Mouse (Mus musculus): ENCODE results near the gene Khsrp. TPM values are rescaled to one million over a fixed set of nuclear protein-coding genes. Genes with fewer than 3 reads are reported as not detected.

Gene Khsrp
- polyA plus RNA-seq, 1 experiment from 2014 or later = 30.5 TPM

- Histone ChIP-seq H3K4me2 (peak overlapping the region; percentile 57), H3K36me3 (replicated peaks) (peaks cover 33% of the 10 kb centered on the region), H3K4me1 (peaks cover 20% of the 10 kb centered on the region), H3K9me3 (no peaks in the 10 kb centered on the region), H3K9ac (no peak overlapping the region), H3K27me3 (replicated peaks) (no peaks in the 10 kb centered on the region), H3K27ac (no peak overlapping the region), H3K4me3 (peak overlapping the region; percentile 79; the same call in 1 of the 2 replicates)
- ATAC-seq (replicated peaks) = 0 out of 2 replicates have a peak, but pooled peaks have one; percentile 0
- 75% methylated on average over 2 of the region's 2 CpGs for WGBS
Measured at GRCm38 (mm10) chr17:56996506-56996905, 34.8 kb downstream of the Khsrp start.

GRCm38 (mm10) chr17:56995046-56995445 lies 36.3 kb downstream of the Khsrp start:
- Histone ChIP-seq H3K9me3 (no peaks in the 10 kb centered on the region), H3K36me3 (replicated peaks) (peaks cover 33% of the 10 kb centered on the region)

GRCm38 (mm10) chr17:56990966-56991365 lies 40.4 kb downstream of the Khsrp start:
- Histone ChIP-seq H3K9ac (peak overlapping the region; percentile 88), H3K4me1 (peaks cover 16% of the 10 kb centered on the region), H3K9me3 (no peaks in the 10 kb centered on the region), H3K36me3 (replicated peaks) (peaks cover 29% of the 10 kb centered on the region), H3K4me3 (peak overlapping the region; percentile 87), H3K27ac (no peak overlapping the region), H3K27me3 (replicated peaks) (no peaks in the 10 kb centered on the region), H3K4me2 (peak overlapping the region; percentile 66)
- 78% methylated on average over 2 of the region's 2 CpGs for WGBS
- ATAC-seq (replicated peaks) = no peak

More at GRCm38 (mm10) chr17:56995046-56995445, 36.3 kb downstream of the Khsrp start:
- Histone ChIP-seq H3K4me2 (no peak overlapping the region), H3K9ac (no peak overlapping the region), H3K27me3 (replicated peaks) (no peaks in the 10 kb centered on the region), H3K4me1 (peaks cover 27% of the 10 kb centered on the region), H3K27ac (no peak overlapping the region), H3K4me3 (no peak overlapping the region)
- ATAC-seq (replicated peaks) = no peak
- 93% methylated on average over 8 of the region's 8 CpGs for WGBS

- no peaks in the 10 kb centered on the region for H3K9me3 ChIP-seq
- H3K27ac ChIP-seq = peak within 1 kb of the TSS; percentile 90
- no peaks in the 10 kb centered on the region for H3K27me3 ChIP-seq (replicated peaks)
- ATAC-seq (replicated peaks) = peak; percentile 97
- peak within 1 kb of the TSS; percentile 87 for H3K4me3 ChIP-seq
- H3K4me1 ChIP-seq = peaks cover 16% of the 10 kb centered on the region
- 0% methylated on average over 52 of the region's 52 CpGs for WGBS
- H3K9ac ChIP-seq = peak within 1 kb of the TSS; percentile 88
- peaks cover 24% of the 10 kb centered on the region for H3K36me3 ChIP-seq (replicated peaks)
- peak within 1 kb of the TSS; percentile 66 for H3K4me2 ChIP-seq
Measured at GRCm38 (mm10) chr17:56990115-56990746, 41.1 kb downstream of the Khsrp start, which contains the start of gene Clpp. Gene Clpp, plus strand, starts transcription at chr17:56990305.

- H3K9ac ChIP-seq = peak overlapping the region; percentile 88
- H3K27me3 ChIP-seq (replicated peaks) = no peaks in the 10 kb centered on the region
- H3K9me3 ChIP-seq = no peaks in the 10 kb centered on the region
- peak overlapping the region; percentile 87 for H3K4me3 ChIP-seq
- H3K36me3 ChIP-seq (replicated peaks) = peaks cover 19% of the 10 kb centered on the region
- ATAC-seq (replicated peaks) = peak; percentile 95
- H3K27ac ChIP-seq = peak overlapping the region; percentile 90
- H3K4me2 ChIP-seq = peak overlapping the region; percentile 66
- peaks cover 16% of the 10 kb centered on the region for H3K4me1 ChIP-seq
- 2% methylated on average over 25 of the region's 25 CpGs for WGBS
Measured at GRCm38 (mm10) chr17:56989467-56990114, 41.7 kb downstream of the Khsrp start.

GRCm38 (mm10) chr17:56988921-56989430 lies 42.3 kb downstream of the Khsrp start:
- Histone ChIP-seq H3K4me1 (peaks cover 16% of the 10 kb centered on the region), H3K27me3 (replicated peaks) (no peaks in the 10 kb centered on the region), H3K4me3 (peak overlapping the region; percentile 87), H3K4me2 (peak overlapping the region; percentile 66), H3K27ac (peak overlapping the region; percentile 90), H3K9me3 (no peaks in the 10 kb centered on the region), H3K36me3 (replicated peaks) (peaks cover 13% of the 10 kb centered on the region), H3K9ac (peak overlapping the region; percentile 88; the same call in 1 of the 2 replicates)
- ATAC-seq (replicated peaks) = no peak
- WGBS = 74% methylated on average over 7 of the region's 7 CpGs

- ATAC-seq (replicated peaks) = no peak
- WGBS = 87% methylated on average over 7 of the region's 7 CpGs
Measured at GRCm38 (mm10) chr17:56988441-56988840, 42.9 kb downstream of the Khsrp start.

GRCm38 (mm10) chr17:56986105-56986805 lies 45.1 kb downstream of the Khsrp start:
- 81% methylated on average over 3 of the region's 3 CpGs for WGBS
- Histone ChIP-seq H3K4me1 (peaks cover 10% of the 10 kb centered on the region), H3K4me2 (no peak overlapping the region), H3K9me3 (no peaks in the 10 kb centered on the region), H3K36me3 (replicated peaks) (no peaks in the 10 kb centered on the region), H3K27ac (no peak overlapping the region), H3K9ac (no peak overlapping the region), H3K4me3 (no peak overlapping the region), H3K27me3 (replicated peaks) (no peaks in the 10 kb centered on the region)
- ATAC-seq (replicated peaks) = no peak

More at GRCm38 (mm10) chr17:56988441-56988840, 42.9 kb downstream of the Khsrp start:
- no peak overlapping the region for H3K4me2 ChIP-seq
- no peak overlapping the region for H3K27ac ChIP-seq
- no peaks in the 10 kb centered on the region for H3K9me3 ChIP-seq
- no peaks in the 10 kb centered on the region for H3K27me3 ChIP-seq (replicated peaks)
- no peak overlapping the region for H3K9ac ChIP-seq
- peaks cover 8% of the 10 kb centered on the region; the same call in 1 of the 2 replicates for H3K36me3 ChIP-seq (replicated peaks)
- peaks cover 16% of the 10 kb centered on the region for H3K4me1 ChIP-seq
- no peak overlapping the region for H3K4me3 ChIP-seq

- Histone ChIP-seq H3K9ac (no peak overlapping the region), H3K4me2 (no peak overlapping the region), H3K4me3 (no peak overlapping the region), H3K27me3 (replicated peaks) (no peaks in the 10 kb centered on the region), H3K4me1 (0 out of 2 replicates have a peak, but pooled peaks cover 4% of the 10 kb centered on the region), H3K36me3 (replicated peaks) (no peaks in the 10 kb centered on the region), H3K9me3 (no peaks in the 10 kb centered on the region), H3K27ac (no peak overlapping the region)
- ATAC-seq (replicated peaks) = no peak
- 81% methylated on average over 3 of the region's 3 CpGs for WGBS
Measured at GRCm38 (mm10) chr17:56985656-56986055, 45.7 kb downstream of the Khsrp start.

- H3K27ac ChIP-seq = no peak overlapping the region
- no peak overlapping the region for H3K9ac ChIP-seq
- H3K4me3 ChIP-seq = no peak overlapping the region
- H3K4me1 ChIP-seq = 0 out of 2 replicates have a peak, but pooled peaks cover 4% of the 10 kb centered on the region
- H3K36me3 ChIP-seq (replicated peaks) = no peaks in the 10 kb centered on the region
- H3K9me3 ChIP-seq = no peaks in the 10 kb centered on the region
- H3K4me2 ChIP-seq = no peak overlapping the region
- H3K27me3 ChIP-seq (replicated peaks) = no peaks in the 10 kb centered on the region
- ATAC-seq (replicated peaks) = no peak
- WGBS = 84% methylated on average over 9 of the region's 9 CpGs
Measured at GRCm38 (mm10) chr17:56984886-56985285, 46.4 kb downstream of the Khsrp start.

- H3K4me2 ChIP-seq = no peak within 1 kb of the TSS
- H3K4me3 ChIP-seq = no peak within 1 kb of the TSS
- H3K9ac ChIP-seq = no peak within 1 kb of the TSS
- no peak within 1 kb of the TSS for H3K27ac ChIP-seq
- ATAC-seq (replicated peaks) = no peak
- 80% methylated on average over 5 of the region's 5 CpGs for WGBS
- no peaks in the 10 kb centered on the region for H3K27me3 ChIP-seq (replicated peaks)
- H3K4me1 ChIP-seq = no peaks in the 10 kb centered on the region
- H3K9me3 ChIP-seq = no peaks in the 10 kb centered on the region
- H3K36me3 ChIP-seq (replicated peaks) = no peaks in the 10 kb centered on the region
Measured at GRCm38 (mm10) chr17:56982013-56982412, 49.3 kb downstream of the Khsrp start, which contains the start of gene Acer1. Gene Acer1, minus strand, starts transcription at chr17:56982126.

GRCm38 (mm10) chr17:56981049-56981448 lies 50.3 kb downstream of the Khsrp start:
- Histone ChIP-seq H3K4me1 (no peaks in the 10 kb centered on the region), H3K9me3 (no peaks in the 10 kb centered on the region), H3K36me3 (replicated peaks) (no peaks in the 10 kb centered on the region), H3K4me2 (no peak overlapping the region), H3K4me3 (no peak overlapping the region), H3K27me3 (replicated peaks) (no peaks in the 10 kb centered on the region), H3K27ac (no peak overlapping the region), H3K9ac (no peak overlapping the region)
- no peak for ATAC-seq (replicated peaks)
- 77% methylated on average over 7 of the region's 7 CpGs for WGBS
